7 mouse cellular contexts compared by ENCODE assay signal in the genomic region with DNA sequence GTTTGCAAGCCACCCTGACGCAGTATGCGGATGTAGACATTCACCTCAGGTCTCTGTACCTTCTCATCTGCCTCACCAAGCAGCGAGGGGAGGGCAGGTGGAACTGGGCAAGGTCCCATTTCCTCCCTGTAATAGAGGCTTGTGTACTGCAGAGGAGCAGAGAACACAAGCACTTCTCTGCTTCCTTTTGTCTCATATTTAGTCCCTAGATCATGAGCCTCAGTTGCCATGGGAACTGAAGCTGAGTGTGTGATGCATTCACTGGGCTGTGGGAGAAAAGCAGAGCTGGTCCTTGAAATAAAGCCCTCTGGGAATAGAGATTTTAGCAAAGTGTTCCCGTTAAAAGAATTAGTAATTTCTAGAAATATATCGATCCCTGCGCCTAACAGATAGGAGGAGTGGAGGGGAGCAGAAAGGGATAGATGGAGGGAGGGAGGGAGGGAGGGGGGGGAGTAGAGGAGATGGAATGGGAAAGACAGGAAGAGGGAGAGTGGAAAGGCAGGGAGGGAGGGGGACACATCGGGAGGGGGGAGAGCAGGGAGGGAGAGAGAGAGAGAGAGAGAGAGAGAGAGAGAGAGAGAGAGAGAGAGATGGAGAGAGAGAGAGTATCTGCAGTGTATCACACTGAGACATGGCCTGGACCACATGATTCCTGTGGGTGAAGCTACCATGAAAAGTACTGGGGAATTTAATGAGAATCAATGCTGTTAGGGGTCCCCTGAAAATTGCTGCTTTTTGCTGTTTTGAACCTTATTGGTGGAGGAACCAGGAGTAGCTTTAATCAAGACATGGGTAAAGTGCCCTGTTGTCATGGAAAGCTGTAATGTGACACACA.
A peak's percentile ranks its signal among the peaks of the same experiment; 100 is the strongest.
DNase-seq lines count a peak whose midpoint lies in the region; ATAC-seq lines count a peak whose summit lies in the region.
"Not testable (repeated sequence)": the region's sequence is repeated elsewhere in the genome, so short reads cannot be mapped to it uniquely, and the experiment has no call there.

No protein-coding gene starts in this region.

- H3K4me2 ChIP-seq in forebrain, embryonic 11.5 days (ENCODE audit: low read depth, low read length, severe bottlenecking); forebrain, embryonic 15.5 days (replicated peaks); hindbrain, embryonic 11.5 days (replicated peaks; ENCODE audit: low read depth, low read length); hindbrain, embryonic 15.5 days; midbrain, embryonic 12.5 days (replicated peaks); midbrain, embryonic 16.5 days (ENCODE audit: low read length); neural tube, embryonic 13.5 days: not testable (repeated sequence)

- H3K27ac ChIP-seq in forebrain, embryonic 11.5 days (ENCODE audit: low read depth, low read length); forebrain, embryonic 15.5 days (replicated peaks); hindbrain, embryonic 11.5 days (ENCODE audit: low read depth, low read length); hindbrain, embryonic 15.5 days (replicated peaks); midbrain, embryonic 12.5 days (replicated peaks); midbrain, embryonic 16.5 days (ENCODE audit: low read length); neural tube, embryonic 13.5 days (replicated peaks): not testable (repeated sequence)

- not testable (repeated sequence) for H3K9me3 ChIP-seq in forebrain, embryonic 11.5 days (ENCODE audit: control insufficient read depth, low read length); forebrain, embryonic 15.5 days; hindbrain, embryonic 11.5 days (ENCODE audit: control insufficient read depth, low read length); hindbrain, embryonic 15.5 days; midbrain, embryonic 12.5 days; midbrain, embryonic 16.5 days (replicated peaks; ENCODE audit: control insufficient read depth, low read length, poor library complexity, severe bottlenecking); neural tube, embryonic 13.5 days

- DNase-seq in forebrain, embryonic 11.5 days (ENCODE audit: low spot score); hindbrain, embryonic 11.5 days (ENCODE audit: low spot score): not testable (repeated sequence)

- H3K36me3 ChIP-seq in forebrain, embryonic 11.5 days (ENCODE audit: control insufficient read depth, insufficient read depth, low read length); forebrain, embryonic 15.5 days; hindbrain, embryonic 11.5 days (ENCODE audit: control insufficient read depth, insufficient read depth, low read length); hindbrain, embryonic 15.5 days; midbrain, embryonic 12.5 days; midbrain, embryonic 16.5 days (ENCODE audit: control insufficient read depth, insufficient read depth, low read length); neural tube, embryonic 13.5 days: not testable (repeated sequence)

- peak; percentile 82 for ATAC-seq in forebrain, embryonic 11.5 days (replicated peaks; ENCODE audit: low FRiP score)
- ATAC-seq in forebrain, embryonic 15.5 days (replicated peaks): peak; percentile 96
- ATAC-seq in hindbrain, embryonic 11.5 days (ENCODE audit: low FRiP score): peak; percentile 80
- ATAC-seq in hindbrain, embryonic 15.5 days (ENCODE audit: low FRiP score, low read depth): peak; percentile 89
- ATAC-seq in midbrain, embryonic 12.5 days (ENCODE audit: low FRiP score, low read depth): peak; percentile 88
- peak; percentile 90 for ATAC-seq in midbrain, embryonic 16.5 days
- ATAC-seq in neural tube, embryonic 13.5 days (ENCODE audit: low read depth): peak; percentile 88

- H3K4me3 ChIP-seq in forebrain, embryonic 11.5 days (ENCODE audit: low read depth, low read length); forebrain, embryonic 15.5 days; hindbrain, embryonic 11.5 days (ENCODE audit: low read depth, low read length); hindbrain, embryonic 15.5 days; midbrain, embryonic 12.5 days; midbrain, embryonic 16.5 days (ENCODE audit: low read depth, low read length); neural tube, embryonic 13.5 days: not testable (repeated sequence)

- not testable (repeated sequence) for H3K4me1 ChIP-seq in forebrain, embryonic 11.5 days (replicated peaks; ENCODE audit: control insufficient read depth, insufficient read depth, low read length); forebrain, embryonic 15.5 days; hindbrain, embryonic 11.5 days (replicated peaks; ENCODE audit: control insufficient read depth, insufficient read depth, low read length); hindbrain, embryonic 15.5 days (replicated peaks); midbrain, embryonic 12.5 days; midbrain, embryonic 16.5 days (ENCODE audit: control insufficient read depth, insufficient read depth, low read length); neural tube, embryonic 13.5 days (replicated peaks)

- WGBS in forebrain, embryonic 11.5 days: no CpG with 5 or more reads among the region's 7 CpGs
- no CpG with 5 or more reads among the region's 7 CpGs for WGBS in forebrain, embryonic 15.5 days
- WGBS in hindbrain, embryonic 11.5 days: no CpG with 5 or more reads among the region's 7 CpGs
- no CpG with 5 or more reads among the region's 7 CpGs for WGBS in hindbrain, embryonic 15.5 days
- no CpG with 5 or more reads among the region's 7 CpGs for WGBS in midbrain, embryonic 12.5 days
- no CpG with 5 or more reads among the region's 7 CpGs for WGBS in midbrain, embryonic 16.5 days
- no CpG with 5 or more reads among the region's 7 CpGs for WGBS in neural tube, embryonic 13.5 days

- H3K27me3 ChIP-seq in forebrain, embryonic 11.5 days (ENCODE audit: control insufficient read depth, insufficient read depth, low read length); forebrain, embryonic 15.5 days; hindbrain, embryonic 11.5 days (ENCODE audit: control insufficient read depth, insufficient read depth, low read length); hindbrain, embryonic 15.5 days; midbrain, embryonic 16.5 days (ENCODE audit: control insufficient read depth, insufficient read depth, low read depth, low read length): not testable (repeated sequence)
- peaks cover 19% of the 10 kb centered on the region for H3K27me3 ChIP-seq in midbrain, embryonic 12.5 days
- H3K27me3 ChIP-seq in neural tube, embryonic 13.5 days: peaks cover 13% of the 10 kb centered on the region; the same call in 1 of the 2 replicates

- H3K9ac ChIP-seq in forebrain, embryonic 11.5 days (ENCODE audit: low read length); forebrain, embryonic 15.5 days (replicated peaks); hindbrain, embryonic 11.5 days (ENCODE audit: low read depth, low read length); hindbrain, embryonic 15.5 days; midbrain, embryonic 12.5 days (replicated peaks); midbrain, embryonic 16.5 days (ENCODE audit: low read depth, low read length); neural tube, embryonic 13.5 days: not testable (repeated sequence)
